Comparison of ENCODE assay signal across 8 mouse cellular contexts in the genomic region with DNA sequence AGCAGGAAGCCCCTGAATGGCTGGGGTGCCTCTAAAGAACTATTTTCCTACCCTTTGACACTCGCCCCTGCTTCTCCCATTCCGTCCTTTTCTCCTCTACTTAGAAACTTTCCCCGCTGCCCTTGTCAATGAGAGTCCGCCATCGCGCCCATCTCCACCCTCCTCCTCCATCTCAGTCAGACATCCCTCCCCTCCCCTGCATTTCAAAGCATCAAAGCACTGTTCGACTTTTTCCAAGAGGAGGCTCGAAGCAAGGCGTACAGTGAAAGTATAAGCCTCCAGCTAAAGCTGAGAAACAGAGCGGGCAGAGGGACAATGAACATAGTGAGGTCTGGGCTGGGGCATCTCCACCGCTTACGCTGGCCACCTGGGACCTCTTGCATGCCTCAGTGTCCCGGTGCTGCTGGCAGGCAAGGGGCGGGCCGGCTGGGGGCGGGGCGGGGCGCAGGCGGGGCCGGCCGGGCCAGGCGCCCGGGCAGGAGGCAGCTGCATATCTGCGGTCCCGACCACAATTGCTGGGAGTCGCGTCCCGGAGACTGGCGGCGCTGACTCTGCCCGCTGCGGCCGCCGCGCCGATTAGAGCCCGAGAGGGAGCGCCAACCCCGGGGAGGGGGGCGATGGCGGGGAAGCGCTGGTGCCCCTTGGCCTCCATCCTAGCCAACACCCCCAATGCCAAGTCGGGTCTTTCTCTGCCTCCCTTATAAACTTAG. TPM values are rescaled to one million over a fixed set of nuclear protein-coding genes. Genes with fewer than 3 reads are reported as not detected.
DNase-seq lines count a peak whose midpoint lies in the region; ATAC-seq and TF ChIP-seq lines count a peak whose summit lies in the region.

No protein-coding gene starts in this region.

- no peak for TF ChIP-seq CTCF in heart, adult 2 months (IDR thresholded peaks at IDR 0.05)

- H3K27ac ChIP-seq in heart, adult 2 months: peak overlapping the region; percentile 87
- peak overlapping the region; percentile 88 for H3K27ac ChIP-seq in embryonic facial prominence, embryonic 11.5 days (replicated peaks; ENCODE audit: low read depth, low read length)
- H3K27ac ChIP-seq in heart, embryonic 15.5 days: peak overlapping the region; percentile 82

- peak; percentile 78 to 81 for DNase-seq in heart, adult 2 months
- no peak for DNase-seq in heart, adult 8-10 months (ENCODE audit: low spot score)
- DNase-seq in T-cell, adult 2 months (ENCODE audit: low spot score): peak; percentile 35
- DNase-seq in embryonic facial prominence, embryonic 11.5 days (ENCODE audit: low spot score): peak; percentile 67
- DNase-seq in layer of hippocampus, adult 9-11 months: peak; percentile 27
- DNase-seq in splenic B cell, adult 2 months (ENCODE audit: low read depth, low spot score): peak; percentile 45

- H3K79me2 ChIP-seq in heart, adult 2 months (replicated peaks; ENCODE audit: control insufficient read depth, insufficient read depth, low read length): no peaks in the 10 kb centered on the region

- H3K4me2 ChIP-seq in embryonic facial prominence, embryonic 11.5 days (ENCODE audit: low read depth, low read length): peak overlapping the region; percentile 97
- peak overlapping the region; percentile 99 for H3K4me2 ChIP-seq in heart, embryonic 15.5 days

- WGBS in heart, adult 2 months: 3% methylated on average over 42 of the region's 43 CpGs
- WGBS in embryonic facial prominence, embryonic 11.5 days: under 1% methylated on average over 43 of the region's 43 CpGs
- WGBS in heart, embryonic 15.5 days: 1% methylated on average over 43 of the region's 43 CpGs

- peaks cover 4% of the 10 kb centered on the region for H3K4me1 ChIP-seq in heart, adult 2 months (ENCODE audit: control insufficient read depth, insufficient read depth, low read length)
- peaks cover 3% of the 10 kb centered on the region; the same call in 1 of the 2 replicates for H3K4me1 ChIP-seq in embryonic facial prominence, embryonic 11.5 days (ENCODE audit: control insufficient read depth, insufficient read depth, low read length)
- H3K4me1 ChIP-seq in heart, embryonic 15.5 days (replicated peaks): peaks cover 18% of the 10 kb centered on the region

- TF ChIP-seq EP300 in heart, adult 2 months (IDR thresholded peaks at IDR 0.05; ENCODE audit: insufficient read depth, low read depth, low read length): no peak

- peak overlapping the region; percentile 74 for H3K4me3 ChIP-seq in heart, adult 2 months
- H3K4me3 ChIP-seq in embryonic facial prominence, embryonic 11.5 days (ENCODE audit: low read depth, low read length): peak overlapping the region; percentile 55
- peak overlapping the region; percentile 75 for H3K4me3 ChIP-seq in heart, embryonic 15.5 days

- intact Hi-C loops in heart, adult 2 months (cut with DNase I): loop anchor here (1.0 to 5.0 kb wide), 3 partner anchors 25 to 92 kb away; no protein-coding TSS in a partner anchor

- H3K27me3 ChIP-seq in heart, adult 2 months (ENCODE audit: control insufficient read depth, insufficient read depth, low read length): no peaks in the 10 kb centered on the region
- no peaks in the 10 kb centered on the region for H3K27me3 ChIP-seq in embryonic facial prominence, embryonic 11.5 days (ENCODE audit: control insufficient read depth, insufficient read depth, low read length)
- H3K27me3 ChIP-seq in heart, embryonic 15.5 days: peaks cover 3% of the 10 kb centered on the region; the same call in 1 of the 2 replicates
- no peaks in the 10 kb centered on the region; the same call in 1 of the 2 replicates for H3K27me3 ChIP-seq in splenic B cell, adult 2 months (ENCODE audit: control insufficient read depth, insufficient read depth, low read length, poor library complexity, severe bottlenecking)

- no peaks in the 10 kb centered on the region for H3K9me3 ChIP-seq in embryonic facial prominence, embryonic 11.5 days (replicated peaks; ENCODE audit: control insufficient read depth, low read length)
- H3K9me3 ChIP-seq in heart, embryonic 15.5 days (replicated peaks): no peaks in the 10 kb centered on the region

- H3K9ac ChIP-seq in heart, adult 2 months (ENCODE audit: low read depth, low read length): peak overlapping the region; percentile 93
- H3K9ac ChIP-seq in embryonic facial prominence, embryonic 11.5 days (replicated peaks; ENCODE audit: low read length): peak overlapping the region; percentile 75
- peak overlapping the region; percentile 76 for H3K9ac ChIP-seq in heart, embryonic 15.5 days

- peak; percentile 67 for ATAC-seq in embryonic facial prominence, embryonic 11.5 days (replicated peaks; ENCODE audit: insufficient number of reproducible peaks, low FRiP score, low TSS enrichment, low read depth)
- peak; percentile 83 for ATAC-seq in heart, embryonic 15.5 days (replicated peaks; ENCODE audit: insufficient number of reproducible peaks, insufficient read depth, low FRiP score, low read depth)
- ATAC-seq in megakaryocyte progenitor cell, adult 5-6 weeks (replicated peaks; ENCODE audit: poor library complexity): peak; percentile 77

- H3K36me3 ChIP-seq in heart, adult 2 months (ENCODE audit: control insufficient read depth, insufficient read depth, low read length): no peaks in the 10 kb centered on the region
- no peaks in the 10 kb centered on the region for H3K36me3 ChIP-seq in embryonic facial prominence, embryonic 11.5 days (replicated peaks; ENCODE audit: control insufficient read depth, insufficient read depth, low read depth, low read length)
- no peaks in the 10 kb centered on the region for H3K36me3 ChIP-seq in heart, embryonic 15.5 days
- H3K36me3 ChIP-seq in splenic B cell, adult 2 months (ENCODE audit: control insufficient read depth, insufficient read depth, low read length, poor library complexity, severe bottlenecking): no peaks in the 10 kb centered on the region

- TF ChIP-seq POLR2A in heart, adult 2 months (IDR thresholded peaks at IDR 0.05; ENCODE audit: insufficient read depth, low read depth, low read length): peak; percentile 61

RNA-seq across cellular contexts. Expression of gene Sp7, which starts 9.6 kb away (rescaled TPM):
- total RNA-seq in heart, adult 2 months (2021): not detected
- 0.06 TPM in 1 of 2 replicates, not detected in the other for polyA plus RNA-seq in heart, adult 2 months (2012; rRNA removed)
- total RNA-seq in heart, adult 8-10 months (2022): not detected
- 2.4 and 3.0 TPM in 2 replicates for polyA plus RNA-seq in embryonic facial prominence, embryonic 11.5 days (2014; fragmentation: Nextera tagmentation; extraction: Ambion mirVana)
- polyA plus RNA-seq in heart, embryonic 15.5 days (2015; fragmentation: Nextera tagmentation; extraction: Ambion mirVana): 0.15 and 0.22 TPM in 2 replicates
- total RNA-seq in megakaryocyte progenitor cell, adult 5-6 weeks (2015): not detected in 2 replicates
- not detected in 2 replicates for total RNA-seq in megakaryocyte progenitor cell, adult 5-6 weeks (2017)

RNA-seq across cellular contexts. Expression of gene Aaas, which starts 26.0 kb away (rescaled TPM):
- 10 to 100 TPM; 10.8 to 13.2 TPM for total RNA-seq in heart, adult 2 months (2021)
- polyA plus RNA-seq in heart, adult 2 months (2012; rRNA removed): 22.1 and 26.2 TPM in 2 replicates
- 10 to 100 TPM in 3 of 4 experiments, 1 to 10 TPM in 1; 9.8 to 15.0 (median 12.5) TPM for total RNA-seq in heart, adult 8-10 months (2022)
- polyA plus RNA-seq in embryonic facial prominence, embryonic 11.5 days (2014; fragmentation: Nextera tagmentation; extraction: Ambion mirVana): 98.3 and 102 TPM in 2 replicates
- 39.1 and 52.4 TPM in 2 replicates for polyA plus RNA-seq in heart, embryonic 15.5 days (2015; fragmentation: Nextera tagmentation; extraction: Ambion mirVana)
- total RNA-seq in megakaryocyte progenitor cell, adult 5-6 weeks (2015): 103 and 110 TPM in 2 replicates
- total RNA-seq in megakaryocyte progenitor cell, adult 5-6 weeks (2017): 141 and 151 TPM in 2 replicates

RNA-seq across cellular contexts. Expression of gene Sp1, which starts 29.3 kb away (rescaled TPM):
- total RNA-seq in heart, adult 2 months (2021): 10 to 100 TPM; 36.5 to 41.5 TPM
- 9.6 and 17.3 TPM in 2 replicates for polyA plus RNA-seq in heart, adult 2 months (2012; rRNA removed)
- 10 to 100 TPM; 31.8 to 43.8 (median 38.7) TPM for total RNA-seq in heart, adult 8-10 months (2022)
- 12.8 and 13.9 TPM in 2 replicates for polyA plus RNA-seq in embryonic facial prominence, embryonic 11.5 days (2014; fragmentation: Nextera tagmentation; extraction: Ambion mirVana)
- polyA plus RNA-seq in heart, embryonic 15.5 days (2015; fragmentation: Nextera tagmentation; extraction: Ambion mirVana): 4.7 and 5.0 TPM in 2 replicates
- 62.0 and 63.9 TPM in 2 replicates for total RNA-seq in megakaryocyte progenitor cell, adult 5-6 weeks (2015)
- total RNA-seq in megakaryocyte progenitor cell, adult 5-6 weeks (2017): 46.4 and 52.9 TPM in 2 replicates

RNA-seq across cellular contexts. Expression of gene Myg1, which starts 45.1 kb away (rescaled TPM):
- 10 to 100 TPM; 19.0 to 24.1 TPM for total RNA-seq in heart, adult 2 months (2021)
- polyA plus RNA-seq in heart, adult 2 months (2012; rRNA removed): 27.8 and 36.7 TPM in 2 replicates
- 10 to 100 TPM; 23.2 to 24.6 (median 24.5) TPM for total RNA-seq in heart, adult 8-10 months (2022)
- 101 and 103 TPM in 2 replicates for polyA plus RNA-seq in embryonic facial prominence, embryonic 11.5 days (2014; fragmentation: Nextera tagmentation; extraction: Ambion mirVana)
- polyA plus RNA-seq in heart, embryonic 15.5 days (2015; fragmentation: Nextera tagmentation; extraction: Ambion mirVana): 47.9 and 69.2 TPM in 2 replicates
- total RNA-seq in megakaryocyte progenitor cell, adult 5-6 weeks (2015): 26.5 and 28.4 TPM in 2 replicates
- total RNA-seq in megakaryocyte progenitor cell, adult 5-6 weeks (2017): 56.4 and 58.5 TPM in 2 replicates

RNA-seq across cellular contexts. Expression of gene Pfdn5, which starts 50.7 kb away (rescaled TPM):
- total RNA-seq in heart, adult 2 months (2021): 100 to 1,000 TPM; 287 to 351 TPM
- polyA plus RNA-seq in heart, adult 2 months (2012; rRNA removed): 82.0 and 160 TPM in 2 replicates
- 100 to 1,000 TPM; 300 to 347 (median 339) TPM for total RNA-seq in heart, adult 8-10 months (2022)
- 453 and 469 TPM in 2 replicates for polyA plus RNA-seq in embryonic facial prominence, embryonic 11.5 days (2014; fragmentation: Nextera tagmentation; extraction: Ambion mirVana)
- polyA plus RNA-seq in heart, embryonic 15.5 days (2015; fragmentation: Nextera tagmentation; extraction: Ambion mirVana): 261 and 296 TPM in 2 replicates
- total RNA-seq in megakaryocyte progenitor cell, adult 5-6 weeks (2015): 345 and 346 TPM in 2 replicates
- 343 and 379 TPM in 2 replicates for total RNA-seq in megakaryocyte progenitor cell, adult 5-6 weeks (2017)

Comparison
In these comparisons a context has a peak if more than half of its experiments do, and no peak if none do; other contexts are left out.
1. RNA of gene Aaas, which starts 26.0 kb away (total RNA-seq): 103 to 151 TPM in megakaryocyte progenitor cell, adult 5-6 weeks; 9.8 to 15.0 TPM in heart, adult 8-10 months and 10.8 to 13.2 TPM in heart, adult 2 months; every median in the first group is over 4 times any median in the second.
2. Peak in every context shown above with its lines, with median percentiles within 50 percentile points of each other: H3K27ac ChIP-seq, H3K4me3 ChIP-seq, H3K9ac ChIP-seq and ATAC-seq.